Mouse (Mus musculus) kidney, embryonic 16.5 days (tissue): ENCODE measurements around the gene Defb26. TPM values are rescaled to one million over a fixed set of nuclear protein-coding genes. Genes with fewer than 3 reads are reported as not detected.
A peak's percentile ranks its signal among the peaks of the same experiment; 100 is the strongest.

ENCODE experiments used
- ATAC-seq: fragments of 200-750 bp; cut with Nextera tagmentation; 2 replicates; pipeline ENCODE4 v1.8.0; 2017; ENCODE audit warnings: moderate TSS enrichment; ENCODE audit not compliant: low FRiP score, low TSS enrichment
- H3K27ac ChIP-seq: fragments of 300-500 bp; sonication (generic); 2 replicates; pipeline ENCODE4 v1.5.1; 2014; ENCODE audit warnings: low read length
- H3K27me3 ChIP-seq: fragments of 300-500 bp; sonication (generic); 2 replicates; pipeline ENCODE4 v1.6.1; 2014; ENCODE audit warnings: low read length, control low read depth, mixed read lengths; ENCODE audit not compliant: insufficient read depth
- H3K36me3 ChIP-seq: fragments of 300-500 bp; sonication (generic); 2 replicates; pipeline ENCODE4 v1.6.1; 2014; ENCODE audit warnings: low read length, control low read depth, mixed read lengths; ENCODE audit not compliant: insufficient read depth
- H3K4me1 ChIP-seq: fragments of 300-500 bp; sonication (generic); 2 replicates; pipeline ENCODE4 v1.6.1; 2014; ENCODE audit warnings: low read length, control low read depth, mixed read lengths; ENCODE audit not compliant: insufficient read depth
- H3K4me2 ChIP-seq: fragments of 300-500 bp; sonication (generic); replicated peaks from 2 replicates; pipeline ENCODE4 v1.6.1; 2014; ENCODE audit warnings: low read depth, low read length
- H3K4me3 ChIP-seq: fragments of 300-500 bp; sonication (generic); 2 replicates; pipeline ENCODE4 v1.5.1; 2014; ENCODE audit warnings: mild to moderate bottlenecking, low read length
- H3K9ac ChIP-seq: fragments of 300-500 bp; sonication (generic); replicated peaks from 2 replicates; pipeline ENCODE4 v1.6.1; 2014; ENCODE audit warnings: low read length
- H3K9me3 ChIP-seq: fragments of 300-500 bp; sonication (generic); 2 replicates; pipeline ENCODE4 v1.6.1; 2016; ENCODE audit warnings: low read length, control low read depth
- WGBS: fragments of 180-500 bp; shearing (Covaris S2); extraction: QIAGEN DNeasy Blood & Tissue Kit; methylation state at CpG from one replicate; pipeline ENCODE4 v1.1.7; 2014; 5-methylcytosine and 5-hydroxymethylcytosine counted together
- polyA plus RNA-seq: library from polyadenylated mRNA; unstranded; fragments of >200 nt; fragmentation: Nextera tagmentation; extraction: Ambion mirVana; gene quantifications from 2 replicates; pipeline ENCODE4 v1.2.1, GENCODE M21; 2015

The Defb26 gene
- polyA plus RNA-seq: not detected in 2 replicates

- H3K4me1 ChIP-seq: peaks cover 3% of the 10 kb centered on the region; the same call in 1 of the 2 replicates
These were observed at the start of gene Defb26 for GRCm38 (mm10) chr2:152511592-152511991. Gene Defb26, minus strand, starts transcription at chr2:152511692.

GRCm38 (mm10) chr2:152556655-152557054, 45.2 kb upstream of the Defb26 start:
- Histone ChIP-seq H3K4me2 (no peak overlapping the region), H3K27ac (no peak overlapping the region), H3K27me3 (no peaks in the 10 kb centered on the region), H3K4me3 (no peak overlapping the region), H3K9me3 (no peaks in the 10 kb centered on the region), H3K9ac (no peak overlapping the region), H3K4me1 (peaks cover 7% of the 10 kb centered on the region), H3K36me3 (no peaks in the 10 kb centered on the region)
- 89% methylated on average over 7 of the region's 7 CpGs for WGBS
- ATAC-seq: no peak

More at GRCm38 (mm10) chr2:152511592-152511991, at the start of gene Defb26:
- H3K27ac ChIP-seq: no peak within 1 kb of the TSS
- H3K27me3 ChIP-seq: no peaks in the 10 kb centered on the region
- 54% methylated on average over 1 of the region's 1 CpGs for WGBS
- no peak for ATAC-seq
- H3K9ac ChIP-seq: no peak within 1 kb of the TSS
- H3K4me2 ChIP-seq: no peak within 1 kb of the TSS
- H3K36me3 ChIP-seq: no peaks in the 10 kb centered on the region
- no peak within 1 kb of the TSS for H3K4me3 ChIP-seq
- H3K9me3 ChIP-seq: no peaks in the 10 kb centered on the region

- no peaks in the 10 kb centered on the region for H3K27me3 ChIP-seq
- ATAC-seq: peak; percentile 71; the same call in 1 of the 2 replicates
- no peaks in the 10 kb centered on the region for H3K36me3 ChIP-seq
- no peaks in the 10 kb centered on the region for H3K9me3 ChIP-seq
- 11% methylated on average over 16 of the region's 16 CpGs for WGBS
- H3K4me1 ChIP-seq: peaks cover 7% of the 10 kb centered on the region
- H3K4me2 ChIP-seq: peak overlapping the region; percentile 46
- H3K4me3 ChIP-seq: peak overlapping the region; percentile 15
- 0 out of 2 replicates have a peak overlapping the region, but pooled peaks have one; percentile 6 for H3K27ac ChIP-seq
- peak overlapping the region; percentile 25; the same call in 1 of the 2 replicates for H3K9ac ChIP-seq
These were observed 42.4 kb upstream of the Defb26 start for GRCm38 (mm10) chr2:152553774-152554423.

- ATAC-seq: no peak
- Histone ChIP-seq H3K27me3 (no peaks in the 10 kb centered on the region), H3K4me2 (no peak overlapping the region), H3K36me3 (no peaks in the 10 kb centered on the region), H3K9ac (no peak overlapping the region), H3K27ac (no peak overlapping the region), H3K9me3 (no peaks in the 10 kb centered on the region), H3K4me1 (peaks cover 11% of the 10 kb centered on the region), H3K4me3 (no peak overlapping the region)
- WGBS: 73% methylated on average over 5 of the region's 5 CpGs
These were observed 36.6 kb upstream of the Defb26 start for GRCm38 (mm10) chr2:152548124-152548523.

- H3K9ac ChIP-seq: no peak overlapping the region
- 12% methylated on average over 4 of the region's 4 CpGs for WGBS
- H3K27me3 ChIP-seq: no peaks in the 10 kb centered on the region
- H3K4me1 ChIP-seq: peaks cover 17% of the 10 kb centered on the region
- no peak overlapping the region for H3K4me3 ChIP-seq
- H3K4me2 ChIP-seq: no peak overlapping the region
- ATAC-seq: peak; percentile 83
- H3K9me3 ChIP-seq: peaks cover 4% of the 10 kb centered on the region; the same call in 1 of the 2 replicates
- H3K36me3 ChIP-seq: no peaks in the 10 kb centered on the region
- peak overlapping the region; percentile 84 for H3K27ac ChIP-seq
These were observed 33.2 kb upstream of the Defb26 start for GRCm38 (mm10) chr2:152544691-152545090.

- 49% methylated on average over 4 of the region's 4 CpGs for WGBS
- Histone ChIP-seq H3K4me3 (no peak overlapping the region), H3K36me3 (no peaks in the 10 kb centered on the region), H3K4me2 (no peak overlapping the region), H3K9ac (no peak overlapping the region), H3K27ac (peak overlapping the region; percentile 84), H3K9me3 (peaks cover 4% of the 10 kb centered on the region; the same call in 1 of the 2 replicates), H3K4me1 (peaks cover 20% of the 10 kb centered on the region), H3K27me3 (no peaks in the 10 kb centered on the region)
- ATAC-seq: peak; percentile 73
These were observed 32.0 kb upstream of the Defb26 start for GRCm38 (mm10) chr2:152543478-152543877.

GRCm38 (mm10) chr2:152542897-152543296, 31.4 kb upstream of the Defb26 start:
- 81% methylated on average over 2 of the region's 2 CpGs for WGBS

GRCm38 (mm10) chr2:152541979-152542378, 30.5 kb upstream of the Defb26 start:
- no peak for ATAC-seq
- WGBS: 86% methylated on average over 9 of the region's 9 CpGs
- Histone ChIP-seq H3K9ac (no peak overlapping the region), H3K4me2 (no peak overlapping the region), H3K27ac (no peak overlapping the region), H3K4me1 (peaks cover 20% of the 10 kb centered on the region), H3K36me3 (no peaks in the 10 kb centered on the region), H3K9me3 (peaks cover 4% of the 10 kb centered on the region; the same call in 1 of the 2 replicates), H3K4me3 (no peak overlapping the region), H3K27me3 (no peaks in the 10 kb centered on the region)

More at GRCm38 (mm10) chr2:152542897-152543296, 31.4 kb upstream of the Defb26 start:
- Histone ChIP-seq H3K36me3 (no peaks in the 10 kb centered on the region), H3K27me3 (no peaks in the 10 kb centered on the region), H3K4me1 (peaks cover 20% of the 10 kb centered on the region), H3K4me3 (no peak overlapping the region), H3K9ac (no peak overlapping the region), H3K27ac (peak overlapping the region; percentile 84), H3K4me2 (no peak overlapping the region), H3K9me3 (peaks cover 4% of the 10 kb centered on the region; the same call in 1 of the 2 replicates)
- ATAC-seq: no peak

- 0 out of 2 replicates have a peak within 1 kb of the TSS, but pooled peaks have one; percentile 1 for H3K27ac ChIP-seq
- H3K9me3 ChIP-seq: peaks cover 4% of the 10 kb centered on the region; the same call in 1 of the 2 replicates
- ATAC-seq: peak; percentile 50
- H3K9ac ChIP-seq: no peak within 1 kb of the TSS
- no peaks in the 10 kb centered on the region for H3K27me3 ChIP-seq
- H3K4me3 ChIP-seq: no peak within 1 kb of the TSS
- WGBS: 26% methylated on average over 13 of the region's 13 CpGs
- no peaks in the 10 kb centered on the region for H3K36me3 ChIP-seq
- no peak within 1 kb of the TSS for H3K4me2 ChIP-seq
- peaks cover 20% of the 10 kb centered on the region for H3K4me1 ChIP-seq
These were observed 28.6 kb upstream of the Defb26 start, which contains the start of gene Defb29 for GRCm38 (mm10) chr2:152539944-152540710. Gene Defb29, minus strand, starts transcription at chr2:152540098.
